Mouse (Mus musculus) induced T-regulatory cell, adult 2 months (primary cell): ENCODE measurements around the gene Tsen54.

Source experiments
- DNase-seq: peaks from one replicate; pipeline ENCODE4 v3.0.0-alpha.2; 2012; ENCODE audit warnings: low read depth

Tsen54 gene

DNA sequence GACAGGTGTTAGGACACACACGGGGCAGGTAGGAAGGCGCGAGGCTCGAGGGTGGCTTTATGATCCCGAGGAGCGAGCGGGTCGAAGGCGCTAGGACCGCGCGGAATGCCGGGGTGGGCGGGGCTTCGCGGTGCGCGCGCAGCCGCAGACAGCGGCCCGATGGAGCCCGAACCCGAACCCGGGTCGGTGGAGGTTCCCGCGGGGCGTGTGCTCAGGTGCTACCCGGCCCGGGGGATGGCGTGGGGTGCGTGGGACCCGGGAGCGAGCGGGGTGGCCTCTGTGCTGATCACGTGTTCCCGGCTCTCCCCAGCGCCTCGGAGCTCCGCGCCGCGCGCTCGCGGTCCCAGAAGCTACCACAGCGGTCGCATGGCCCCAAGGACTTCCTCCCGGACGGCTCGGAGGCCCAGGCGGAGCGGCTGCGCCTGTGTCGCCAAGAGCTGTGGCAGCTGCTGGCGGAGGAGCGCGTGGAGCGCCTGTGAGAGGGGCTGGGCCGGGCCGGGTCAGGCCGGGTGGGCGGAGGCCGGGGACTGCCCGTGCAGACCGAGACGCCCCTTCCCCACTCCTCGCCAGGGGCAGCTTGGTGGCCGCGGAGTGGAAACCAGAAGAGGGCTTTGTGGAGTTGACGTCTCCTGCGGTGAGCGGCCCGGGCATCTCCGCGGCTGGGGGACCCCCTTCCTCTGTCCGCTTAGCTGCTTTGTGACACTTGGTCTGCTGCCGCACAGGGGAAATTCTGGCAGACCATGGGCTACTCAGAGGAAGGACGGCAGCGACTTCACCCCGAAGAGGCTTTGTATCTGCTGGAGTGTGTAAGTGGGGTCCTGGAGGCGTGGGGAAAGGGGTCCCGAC lies at the start of gene Tsen54:
TSS of gene Tsen54 (plus strand) at position 120 of the 846 bp plus-strand sequence.
- peak; percentile 90 for DNase-seq

DNA sequence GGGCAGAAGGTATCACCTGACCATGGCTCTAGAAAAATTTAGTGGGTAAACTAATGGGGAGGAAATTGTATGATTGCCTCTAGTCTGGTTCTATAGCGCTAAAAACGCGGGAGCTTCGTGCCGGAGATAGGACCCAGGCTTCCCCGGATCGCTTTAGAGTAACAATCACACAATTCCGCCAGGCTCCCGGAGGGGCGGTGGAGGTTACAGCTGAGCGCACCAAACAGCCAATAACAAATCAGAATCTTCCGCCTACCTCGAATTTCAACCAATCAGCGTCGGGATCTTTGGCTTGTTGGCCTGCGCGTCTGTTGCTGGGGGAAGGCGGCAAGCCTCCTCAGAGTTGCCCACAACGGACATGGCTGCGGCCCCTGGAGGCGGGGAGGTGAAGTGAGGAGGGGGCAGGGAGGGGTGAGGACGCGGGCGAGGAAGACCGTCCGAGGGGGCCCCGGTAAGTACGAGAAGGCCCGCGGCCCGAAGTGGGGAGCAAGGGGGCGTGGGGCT lies 49.4 kb upstream of the Tsen54 start, which contains the start of gene Tmem94:
TSS of gene Tmem94 (plus strand) at position 331 of the 504 bp plus-strand sequence.
- DNase-seq, result peak; percentile 100

DNA sequence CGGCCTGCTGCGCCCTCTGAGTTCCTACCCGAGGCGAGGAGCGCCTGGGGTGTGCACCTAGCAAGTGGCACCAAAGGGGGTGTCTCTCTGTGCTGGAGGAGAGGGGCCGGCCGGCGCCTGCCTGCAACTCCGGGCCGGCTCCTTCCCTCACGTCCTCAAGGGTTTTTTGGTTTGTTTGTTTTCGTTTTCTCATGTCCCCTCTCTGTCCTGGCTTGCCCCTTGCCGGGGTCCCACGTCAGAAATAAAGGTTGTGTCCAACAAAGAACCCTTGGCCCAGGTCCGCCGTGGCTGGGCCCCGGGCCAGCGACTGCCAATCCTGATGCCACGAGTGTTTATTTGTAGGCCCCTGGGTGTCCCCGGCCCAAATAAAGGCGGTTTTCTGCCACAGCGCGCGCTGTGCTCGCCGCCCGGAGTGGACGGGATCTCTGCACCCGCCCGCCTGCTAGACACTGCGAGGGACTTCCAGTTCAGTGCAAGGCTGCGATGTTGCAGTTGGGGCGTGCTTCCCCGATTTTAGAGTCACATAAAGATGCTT lies 48.9 kb upstream of the Tsen54 start:
- DNase-seq, result no peak

DNA sequence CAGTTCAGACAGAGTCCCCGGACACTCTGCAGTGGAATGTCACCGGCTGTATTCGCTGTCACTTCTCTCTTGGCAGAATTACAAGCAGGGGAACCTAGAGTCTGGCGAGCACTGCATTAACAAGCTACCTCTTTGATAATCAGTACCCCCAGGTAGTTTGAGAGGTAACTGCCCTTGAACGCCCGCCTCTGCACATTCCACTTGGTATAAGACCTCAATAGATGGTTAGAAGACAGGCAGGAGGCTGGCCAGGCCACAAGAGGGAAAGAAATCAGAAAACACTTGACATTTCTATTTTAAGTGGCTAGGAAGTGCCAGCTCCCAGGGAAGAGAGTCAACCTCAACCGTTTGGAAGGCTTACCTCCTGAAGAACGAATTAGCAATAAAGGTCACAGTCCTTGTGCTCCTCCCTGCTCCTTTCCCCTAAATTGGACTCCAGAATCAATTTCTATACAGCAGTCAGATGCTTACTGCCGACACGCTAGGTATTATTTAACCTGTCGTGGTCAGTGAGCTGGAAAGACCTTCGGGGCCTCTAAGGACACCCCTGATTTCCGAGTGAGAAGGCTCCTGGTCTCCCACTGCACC lies 48.1 kb upstream of the Tsen54 start:
- no peak for DNase-seq

DNA sequence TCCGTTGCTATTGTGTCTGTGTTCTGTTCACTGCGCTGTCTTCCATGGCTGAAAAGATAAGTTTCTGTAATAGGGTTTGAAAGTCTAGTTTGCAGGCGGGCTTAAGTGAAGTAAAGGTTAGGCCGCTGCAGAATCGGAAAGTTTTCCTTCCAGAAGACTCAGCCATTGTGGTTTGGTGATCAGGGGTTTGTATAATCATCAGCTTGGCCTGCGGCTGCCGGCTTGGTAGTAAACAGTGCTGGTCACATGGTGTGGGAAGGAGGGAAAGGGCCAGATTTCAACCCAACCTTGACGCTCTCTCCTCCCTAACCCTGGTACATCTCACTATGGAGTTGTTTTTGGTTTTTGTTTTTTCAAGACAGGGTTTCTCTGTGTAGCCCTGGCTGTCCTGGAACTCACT lies 47.5 kb upstream of the Tsen54 start:
- no peak for DNase-seq

DNA sequence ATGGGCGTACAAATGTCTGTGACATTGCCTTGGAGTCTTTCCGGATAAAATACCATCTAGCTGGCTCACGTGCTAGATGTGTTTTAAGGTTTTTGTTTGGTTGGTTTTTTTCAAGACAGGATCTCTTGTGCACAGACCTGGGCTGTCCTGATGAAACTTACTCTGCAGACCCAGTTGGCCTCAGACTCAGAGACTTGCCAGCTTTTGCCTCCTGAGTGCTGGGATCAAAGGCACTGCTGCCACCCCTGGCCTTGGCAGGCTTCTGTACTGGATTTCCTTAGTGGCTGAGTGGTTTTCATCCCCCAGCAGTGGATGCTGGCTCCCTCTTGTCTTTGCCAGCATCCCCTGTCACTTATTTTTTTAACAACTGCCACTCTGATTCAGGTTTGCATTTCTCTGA lies 45.6 kb upstream of the Tsen54 start:
- DNase-seq, result no peak

DNA sequence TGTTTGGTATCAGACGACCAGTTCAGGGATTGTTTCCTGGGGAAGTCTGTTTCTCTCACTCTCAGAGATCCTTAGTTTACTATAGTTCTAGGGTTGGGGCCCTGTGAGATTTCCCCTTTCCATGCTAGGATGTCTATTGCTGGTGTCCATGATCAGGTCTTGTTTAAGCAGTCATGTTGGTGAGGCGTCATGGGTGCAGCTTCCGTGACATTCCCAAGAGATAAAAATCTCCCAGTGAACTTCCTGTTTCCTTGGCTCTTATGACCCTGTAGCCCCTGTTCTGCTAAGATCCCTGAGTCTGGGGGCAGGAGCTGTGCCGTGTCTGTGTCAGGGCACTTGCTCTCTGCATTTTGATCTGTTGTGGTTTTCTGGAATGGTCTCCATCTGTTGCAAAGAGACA lies 39.9 kb upstream of the Tsen54 start:
- DNase-seq, result no peak

DNA sequence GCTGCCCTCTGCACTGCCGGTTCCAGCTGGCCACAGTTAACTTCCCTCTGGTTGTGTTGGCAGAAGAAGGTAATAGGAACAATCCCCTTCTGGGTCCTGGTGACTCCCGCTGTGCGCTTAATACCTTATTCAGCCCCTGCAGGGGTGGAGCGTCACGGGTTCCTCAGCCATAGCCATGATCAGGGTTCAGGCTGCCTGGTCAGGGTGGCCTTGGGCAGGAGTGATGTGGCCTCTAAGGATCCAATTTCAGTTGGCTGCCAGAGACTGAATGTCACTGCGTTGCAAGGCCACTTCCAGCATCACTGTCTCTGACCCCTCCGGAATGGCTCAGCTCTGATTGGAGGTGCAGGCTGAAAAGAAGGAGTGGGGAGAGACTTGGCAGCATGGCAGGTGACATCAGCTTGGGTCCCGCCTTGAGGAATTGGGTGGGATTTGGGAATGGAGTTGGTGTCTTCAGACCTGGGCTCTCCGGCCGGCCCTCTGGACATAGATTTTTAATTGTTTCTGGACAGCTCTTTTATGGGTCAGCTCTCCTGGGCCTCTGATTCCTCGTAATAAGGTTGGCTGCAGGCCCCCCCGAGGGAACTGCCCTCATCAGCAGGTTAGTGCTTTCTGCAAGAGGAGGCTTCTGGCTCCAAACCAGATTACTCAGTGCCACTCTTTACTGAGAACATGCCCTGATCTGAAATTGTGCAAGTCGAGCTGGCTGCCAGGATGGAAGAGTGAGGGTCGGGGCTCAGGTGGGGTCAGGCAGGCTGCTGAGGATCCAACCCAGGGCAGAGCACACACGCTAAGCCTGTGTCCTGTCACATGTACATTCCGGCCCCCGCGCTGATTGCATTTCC lies 38.5 kb upstream of the Tsen54 start:
- DNase-seq, result no peak

DNA sequence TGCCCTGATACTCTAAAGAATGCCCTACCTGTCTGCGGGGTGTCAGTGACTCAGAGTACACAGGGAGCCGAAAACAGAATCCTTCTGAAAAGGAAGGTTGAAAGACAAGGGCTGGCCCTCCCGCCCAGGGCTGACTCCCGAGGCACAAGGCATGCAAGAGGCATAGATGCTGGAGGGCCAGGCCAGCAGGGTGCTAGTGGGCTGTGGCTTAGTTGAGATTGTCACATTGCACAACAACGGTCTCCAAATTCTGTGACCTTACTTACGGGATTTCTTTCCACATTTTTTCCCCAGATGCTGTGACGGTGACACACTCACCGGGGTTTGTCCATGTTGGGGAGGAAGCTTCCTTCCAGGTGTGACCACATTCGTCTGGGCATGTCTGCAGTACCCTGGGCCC lies 37.6 kb upstream of the Tsen54 start:
- no peak for DNase-seq

DNA sequence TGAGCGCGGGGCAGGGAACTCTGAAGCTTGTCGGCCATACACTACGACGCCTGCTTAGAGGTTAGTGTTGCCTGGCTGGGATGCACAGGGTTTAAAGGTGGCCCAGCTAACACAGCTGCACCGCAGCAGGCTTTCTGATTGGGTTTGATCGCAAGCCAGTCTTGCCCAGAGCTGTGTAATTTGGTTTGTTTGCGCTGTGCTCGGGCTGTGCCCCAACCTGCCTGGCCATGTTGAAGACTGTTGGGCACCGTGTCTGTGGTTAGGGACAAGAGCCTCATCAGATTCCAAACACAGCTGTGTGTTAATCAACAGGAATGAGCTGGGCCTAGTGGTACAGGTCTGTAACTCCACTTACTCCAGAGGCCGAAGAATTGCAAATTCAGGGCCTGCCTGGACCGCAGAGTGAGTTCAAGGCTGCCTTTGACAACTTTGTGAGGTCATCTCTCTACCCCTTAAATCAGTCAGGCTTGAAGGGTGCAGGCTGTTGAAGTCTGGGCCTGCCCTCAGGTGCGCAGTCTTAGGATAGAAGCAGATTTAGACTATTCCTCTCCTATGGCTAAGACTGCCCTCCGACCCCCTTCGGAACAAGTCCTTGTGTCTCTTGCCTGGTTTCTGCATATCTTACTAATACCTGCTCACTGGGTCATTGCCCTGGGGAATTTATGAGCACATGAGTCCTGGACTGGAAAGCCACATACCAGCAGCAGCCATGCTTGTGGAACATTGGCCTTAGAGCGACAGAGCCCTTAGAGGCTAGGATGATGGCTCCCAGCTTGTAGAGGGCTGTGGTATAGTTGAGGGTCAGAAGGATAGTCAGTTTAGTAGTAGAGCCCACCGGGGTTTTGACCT lies 36.8 kb upstream of the Tsen54 start:
- no peak for DNase-seq

DNA sequence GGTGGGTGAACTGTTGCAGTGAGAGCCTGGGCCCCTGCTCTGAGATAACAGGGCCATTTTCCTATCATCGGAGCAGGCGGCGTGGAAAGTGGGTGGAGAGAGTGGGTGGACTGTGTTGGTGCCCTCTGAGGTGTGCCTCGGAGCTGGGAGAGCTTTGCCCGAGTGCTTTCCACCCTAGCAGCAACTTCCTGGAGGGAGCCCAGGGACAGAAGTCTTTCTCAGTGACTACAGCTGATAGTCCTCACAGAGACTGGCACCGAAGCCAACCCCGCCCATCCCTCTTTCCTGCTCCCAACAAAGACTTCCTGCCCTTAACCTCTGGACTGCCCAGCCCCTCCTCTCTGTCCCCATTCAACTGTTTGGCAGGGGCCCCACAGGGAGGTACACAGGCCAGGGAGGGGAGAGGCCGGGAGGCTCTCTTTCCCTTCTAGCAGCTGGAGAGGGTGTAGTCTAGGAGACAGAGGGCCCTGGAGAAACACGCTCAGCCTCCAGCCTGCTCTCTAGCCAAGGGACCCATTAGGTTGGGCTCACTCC lies 35.4 kb upstream of the Tsen54 start:
- no peak for DNase-seq

DNA sequence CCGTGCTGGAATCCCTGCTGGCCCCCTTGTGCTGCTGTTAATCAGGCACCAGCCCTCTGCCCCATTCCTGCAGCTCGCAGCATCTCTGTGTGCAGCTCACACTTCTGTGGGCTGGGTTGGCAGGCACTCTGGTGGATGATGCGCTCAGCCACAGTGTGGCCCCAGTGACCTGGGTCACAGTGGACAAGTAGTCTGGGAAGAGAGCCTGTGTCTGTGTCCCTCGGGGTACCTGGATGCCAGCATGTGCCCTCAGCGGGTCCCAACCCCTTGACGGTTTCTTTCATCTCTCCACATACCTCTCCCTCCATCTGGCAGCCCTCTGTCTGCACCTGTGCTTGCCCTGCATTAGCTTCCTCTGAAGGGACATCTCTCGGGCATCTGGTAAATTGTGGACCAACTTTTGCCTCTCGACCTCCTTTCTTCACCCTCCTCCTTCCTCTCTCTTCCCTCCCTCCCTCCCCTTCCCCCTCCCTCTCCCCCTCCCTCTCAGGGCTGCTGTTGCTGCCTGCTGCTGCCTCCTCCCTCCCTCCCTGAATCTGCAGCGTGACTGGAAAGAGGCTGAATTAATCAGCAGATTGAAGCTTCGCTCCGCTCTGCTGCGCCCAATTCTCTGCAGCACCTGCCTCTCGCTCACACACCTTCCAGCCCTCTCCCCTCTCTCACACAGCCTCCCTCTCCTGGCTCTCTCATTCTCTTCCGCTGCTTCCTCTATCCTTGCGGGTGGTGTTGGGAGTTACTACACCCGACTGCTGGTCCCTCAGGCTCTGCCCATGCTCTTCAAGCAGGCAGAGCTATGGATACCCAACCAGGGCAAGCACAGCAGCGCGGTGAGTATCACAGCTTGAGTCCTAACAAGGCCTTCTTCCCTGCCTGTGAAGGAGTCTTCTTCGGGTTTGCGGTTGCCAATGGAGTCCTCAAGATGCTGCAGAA lies 34.1 kb upstream of the Tsen54 start:
- no peak for DNase-seq

DNA sequence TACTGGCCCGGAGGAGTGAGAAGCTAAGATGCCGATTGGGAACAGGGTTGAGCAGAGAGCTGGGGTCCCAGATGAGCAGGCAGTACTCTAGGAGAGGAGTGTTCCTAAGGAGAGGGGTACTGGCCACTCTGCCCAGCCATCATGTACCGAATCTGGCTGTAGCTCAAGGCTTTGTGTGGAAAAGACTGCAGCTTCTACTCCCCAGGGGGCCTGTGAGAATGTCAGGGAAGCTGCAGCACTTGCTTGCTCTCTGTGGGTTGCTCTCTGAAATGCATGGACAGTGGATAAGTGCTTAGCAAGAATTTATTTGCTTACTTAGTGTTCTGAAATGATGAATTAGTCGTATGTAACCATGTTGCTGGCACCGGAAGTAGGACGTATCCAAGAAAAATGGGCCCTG lies 28.1 kb upstream of the Tsen54 start:
- DNase-seq, result no peak

DNA sequence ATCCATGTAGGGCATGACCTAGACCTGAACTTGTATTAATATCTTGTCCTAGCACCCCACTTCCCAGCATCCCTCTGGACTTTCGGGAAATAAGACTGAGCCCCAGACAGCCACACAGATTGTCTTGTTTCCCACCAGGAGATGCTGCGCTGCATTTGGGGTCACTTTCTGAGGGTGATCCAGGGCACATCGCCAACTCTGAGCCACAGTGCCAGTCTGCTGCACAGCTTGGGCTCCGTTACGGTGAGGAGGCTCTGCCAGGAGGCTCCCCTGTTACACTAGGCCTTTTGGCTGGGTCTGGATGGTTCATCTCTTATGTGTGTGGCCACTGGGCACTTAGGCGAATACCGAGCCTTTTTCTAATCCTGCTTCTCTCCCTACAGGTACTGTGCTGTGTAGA lies 24.7 kb upstream of the Tsen54 start:
- no peak for DNase-seq

DNA sequence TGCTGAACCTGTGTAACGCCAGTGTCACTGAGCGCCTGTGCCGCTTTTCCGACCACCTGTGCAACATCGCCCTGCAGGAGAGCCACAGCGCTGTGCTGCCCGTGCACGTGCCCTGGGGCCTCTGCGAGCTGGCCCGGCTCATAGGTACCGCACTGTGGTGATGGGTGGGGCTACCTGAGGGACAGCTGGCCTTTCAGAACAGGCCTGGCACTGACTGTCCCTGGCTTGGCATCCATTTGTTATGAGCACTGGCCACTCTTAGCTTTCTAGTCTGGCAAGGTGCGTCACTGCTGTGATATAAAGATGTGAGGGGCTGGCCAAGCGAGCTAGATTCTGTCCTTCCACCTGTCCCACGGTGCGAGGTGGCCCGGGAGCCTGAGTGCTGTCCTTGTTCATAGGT lies 22.6 kb upstream of the Tsen54 start:
- DNase-seq, result no peak

DNA sequence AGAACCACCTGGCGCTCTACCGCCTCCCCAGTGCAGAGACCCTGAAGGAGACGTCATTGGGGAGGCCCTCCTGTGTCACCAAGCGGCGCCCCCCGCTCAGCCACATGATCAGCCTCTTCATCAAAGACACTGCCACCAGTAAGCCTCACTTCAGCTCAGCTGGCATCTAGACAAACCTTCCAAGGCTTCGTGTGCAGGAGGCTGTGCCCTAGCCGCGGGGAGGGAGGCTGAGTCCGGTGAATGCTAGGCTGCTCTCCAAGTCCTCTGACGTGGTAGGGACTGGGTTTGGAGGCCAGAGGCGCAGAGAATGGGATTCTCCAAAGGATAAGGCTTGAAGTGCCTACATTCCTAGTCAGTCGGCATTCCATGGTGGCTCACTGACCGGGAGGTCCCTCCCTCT lies 22.2 kb upstream of the Tsen54 start:
- DNase-seq, result no peak

DNA sequence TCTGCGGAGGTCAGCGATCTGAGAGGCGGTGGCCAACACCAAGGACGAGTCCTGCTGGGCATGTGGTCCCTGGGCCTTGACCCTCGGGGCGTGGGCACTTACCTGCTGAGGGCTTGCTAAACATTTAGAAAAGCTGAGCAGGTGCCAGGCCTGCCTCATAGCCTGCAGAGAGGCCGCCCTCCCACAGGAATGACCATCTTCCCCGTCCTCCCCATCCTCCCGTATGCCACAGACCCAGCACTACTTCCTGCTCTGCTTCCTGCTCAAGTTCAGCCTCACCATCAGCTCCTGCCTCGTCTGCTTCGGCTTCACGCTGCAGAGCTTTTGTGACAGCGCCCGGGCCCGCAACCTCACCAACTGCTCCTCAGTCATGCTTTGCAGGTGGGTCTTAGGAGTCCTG lies 17.6 kb upstream of the Tsen54 start:
- no peak for DNase-seq

DNA sequence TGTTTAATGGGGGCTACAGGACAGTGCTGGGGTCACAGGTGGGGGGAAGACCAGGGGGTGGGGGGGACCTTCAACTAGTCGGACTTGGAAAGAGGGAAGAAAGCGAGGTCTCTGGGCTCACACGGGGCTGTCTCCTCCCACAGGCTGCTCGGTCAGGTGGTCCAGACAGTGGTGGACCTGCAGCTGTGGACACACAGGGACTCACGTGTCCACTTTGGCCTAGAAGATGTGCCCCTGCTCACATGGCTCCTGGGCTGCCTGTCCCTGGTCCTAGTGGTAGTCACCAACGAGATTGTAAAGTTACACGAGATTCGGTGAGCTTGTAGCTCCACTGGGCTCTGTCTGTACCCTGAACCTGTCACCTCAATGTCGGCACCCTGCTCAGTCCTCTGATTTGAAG lies 16.9 kb upstream of the Tsen54 start:
- no peak for DNase-seq

DNA sequence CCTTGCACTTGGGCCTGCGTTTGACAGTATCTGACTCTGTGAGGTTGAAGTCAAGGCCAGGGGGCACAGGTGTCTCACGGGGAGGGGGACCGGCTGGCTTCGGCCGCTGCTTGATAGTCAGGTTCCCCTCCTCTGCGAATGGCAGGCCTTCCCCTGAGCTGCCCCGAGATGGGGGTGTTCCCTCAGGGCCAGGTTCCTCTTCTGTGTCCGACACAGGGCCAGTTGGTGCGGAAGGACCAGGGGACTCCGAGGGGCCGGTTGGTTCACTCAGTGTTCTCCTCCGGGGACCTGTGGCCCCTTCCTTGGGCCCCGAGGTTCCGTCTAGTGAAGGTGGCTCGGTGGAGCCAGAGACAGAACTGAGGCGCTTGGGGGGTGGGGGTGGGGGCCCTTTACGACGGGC lies 13.5 kb upstream of the Tsen54 start:
- DNase-seq, result no peak
